18 mouse cellular contexts compared by ENCODE assay signal in the genomic region with DNA sequence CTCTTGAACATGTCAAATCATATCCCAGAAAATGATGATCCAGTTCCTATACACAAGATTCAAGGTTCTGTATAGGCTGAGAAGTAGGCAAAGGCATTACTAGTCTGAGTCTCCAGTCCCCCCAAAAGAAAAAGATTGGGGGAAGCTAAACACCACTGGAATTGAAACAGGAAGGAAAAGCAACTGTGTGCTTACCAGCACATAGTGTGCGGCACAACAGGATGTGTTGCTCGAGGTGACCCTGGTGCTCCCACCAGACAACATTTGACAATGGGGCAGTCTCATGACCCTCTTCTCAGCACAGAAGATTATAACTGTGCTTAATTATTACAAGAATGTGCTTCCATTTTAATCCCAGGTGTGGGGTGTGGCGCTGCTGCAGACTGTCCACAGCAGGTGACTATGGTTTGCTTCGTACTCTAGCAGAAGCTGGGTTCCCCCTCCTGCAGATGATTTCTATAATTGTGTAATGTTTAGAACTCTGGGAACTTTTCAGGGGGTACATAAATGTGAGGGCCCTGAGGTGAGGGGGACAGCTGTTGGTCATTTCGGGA.
"Had no signal": no experiment of that assay in that cellular context is flagged by ENCODE, and none has a peak within 500 bp of the region (broad histone marks: within the 10 kb centered on the region; RNA-seq: fewer than 3 reads in every experiment).

No protein-coding gene starts in this region.

- H3K36me3 ChIP-seq: liver, embryonic 15.5 days; lung, embryonic 15.5 days; midbrain, embryonic 10.5 days; midbrain, embryonic 12.5 days; neural tube, embryonic 13.5 days; stomach, embryonic 15.5 days had no signal

- H3K9me3 ChIP-seq: liver, embryonic 15.5 days; lung, embryonic 15.5 days; midbrain, embryonic 10.5 days; midbrain, embryonic 12.5 days; neural tube, embryonic 13.5 days; stomach, embryonic 15.5 days had no signal

- H3K4me2 ChIP-seq: liver, embryonic 15.5 days; lung, embryonic 15.5 days; midbrain, embryonic 12.5 days; neural tube, embryonic 13.5 days; stomach, embryonic 15.5 days had no signal

- H3K27ac ChIP-seq: liver, embryonic 15.5 days; lung, embryonic 15.5 days; midbrain, embryonic 10.5 days; midbrain, embryonic 12.5 days; neural tube, embryonic 13.5 days; stomach, embryonic 15.5 days; stomach, postnatal 0 days had no signal

- H3K4me1 ChIP-seq: liver, embryonic 15.5 days; lung, embryonic 15.5 days; midbrain, embryonic 10.5 days; midbrain, embryonic 12.5 days; neural tube, embryonic 13.5 days; stomach, embryonic 15.5 days had no signal

- H3K9ac ChIP-seq: liver, embryonic 15.5 days; liver, postnatal 0 days; lung, embryonic 15.5 days; midbrain, embryonic 12.5 days; neural tube, embryonic 13.5 days; stomach, embryonic 15.5 days had no signal

- H3K27me3 ChIP-seq: liver, embryonic 15.5 days; lung, embryonic 15.5 days; midbrain, embryonic 12.5 days; neural tube, embryonic 13.5 days; stomach, embryonic 15.5 days had no signal

- ATAC-seq: liver, postnatal 0 days; lung, postnatal 0 days; midbrain, embryonic 16.5 days had no signal

- H3K4me3 ChIP-seq: liver, embryonic 15.5 days; lung, embryonic 15.5 days; midbrain, embryonic 10.5 days; midbrain, embryonic 12.5 days; myocyte; neural tube, embryonic 13.5 days; stomach, embryonic 15.5 days had no signal

- DNase-seq: liver, postnatal 0 days; lung, adult 2 months; lung, postnatal 4 days; midbrain, embryonic 14.5 days; right cerebral cortex, postnatal 14 days; thymus, adult 2 months; thymus, postnatal 25 days; thymus, postnatal 4 days had no signal
